Mouse (Mus musculus): Measurements from ENCODE around the gene Ano2.

DNA sequence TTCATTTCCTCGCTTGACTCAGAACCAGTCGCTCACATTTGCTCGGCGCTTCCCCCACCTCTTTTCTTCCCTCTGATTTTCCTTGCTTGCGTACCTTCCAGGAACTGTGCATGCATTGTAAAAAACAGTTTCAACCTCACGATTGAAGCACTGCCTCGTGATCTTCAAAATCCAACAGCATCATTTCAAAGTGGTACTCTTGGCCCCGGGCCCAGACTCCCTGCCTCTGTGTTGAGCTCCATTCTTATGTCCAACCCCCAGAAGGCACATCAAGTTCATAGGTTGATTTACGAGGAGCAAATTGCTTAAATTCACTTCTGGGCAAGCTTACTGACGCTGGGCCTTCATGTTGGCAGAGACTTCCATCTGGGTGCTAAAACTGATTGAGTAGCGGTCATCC, 9.6 kb upstream of the Ano2 start:
- TF ChIP-seq EP300 (IDR thresholded peaks at IDR 0.05) = no peak
- no peak for TF ChIP-seq CTCF (IDR thresholded peaks at IDR 0.05)
